1 mouse cellular context compared by ENCODE assay signal in genomic region chr17:34646906-34647787, GRCm38 (mm10).
TF ChIP-seq lines count a peak whose summit lies in the region.

Gene Atf6b, plus strand, starts transcription at chr17:34647146.

TF ChIP-seq in CH12.LX, 34 proteins besides CTCF, POLR2A, EP300 and RAD21 (continued from another document):
- no peak for TF ChIP-seq PAX5 (IDR thresholded peaks at IDR 0.05; ENCODE audit: low read length)
- peak; percentile 98 for TF ChIP-seq ELF1 (IDR thresholded peaks at IDR 0.05; ENCODE audit: low read depth, low read length)
- peak; percentile 85; the same call in 1 of the 2 replicates for TF ChIP-seq CHD2 (IDR thresholded peaks at IDR 0.05; ENCODE audit: low read length)
- TF ChIP-seq HCFC1 (IDR thresholded peaks at IDR 0.05; ENCODE audit: low read depth, low read length): peak; percentile 97
- TF ChIP-seq USF1 (IDR thresholded peaks at IDR 0.05; ENCODE audit: low read depth, low read length): peak; percentile 96
- no peak; the same call in 1 of the 2 replicates for TF ChIP-seq ZMIZ1 (IDR thresholded peaks at IDR 0.05; ENCODE audit: low read depth, low read length)
- peak; percentile 46; the same call in 1 of the 2 replicates for TF ChIP-seq TCF12 (IDR thresholded peaks at IDR 0.05; ENCODE audit: low read depth, low read length)
- no peak for TF ChIP-seq UBTF (IDR thresholded peaks at IDR 0.05; ENCODE audit: low read depth, low read length)
- no peak for TF ChIP-seq RCOR1 (conservative IDR thresholded peaks at IDR 0.05; ENCODE audit: low read depth, low read length)
- peak; percentile 95 for TF ChIP-seq USF2 (conservative IDR thresholded peaks at IDR 0.05; ENCODE audit: low read depth, low read length)
- TF ChIP-seq NELFE (IDR thresholded peaks at IDR 0.05; ENCODE audit: low read depth, low read length): peak; percentile 31; the same call in 1 of the 2 replicates
- TF ChIP-seq ZNF384 (IDR thresholded peaks at IDR 0.05; ENCODE audit: low read depth, low read length): no peak
